Mouse (Mus musculus): ENCODE measurements around the gene Ncbp2.
"Not testable (repeated sequence)": the region's sequence is repeated elsewhere in the genome, so short reads cannot be mapped to it uniquely, and the experiment has no call there.

The Ncbp2 gene

GRCm38 (mm10) chr16:31935091-31935979, 13.0 kb upstream of the Ncbp2 start:
- DNase-seq: peak; percentile 40 to 41

GRCm38 (mm10) chr16:31936568-31936967, 11.7 kb upstream of the Ncbp2 start:
- DNase-seq: no peak

GRCm38 (mm10) chr16:31938856-31939255, 9.5 kb upstream of the Ncbp2 start:
- no peak for DNase-seq

- no peak for DNase-seq
Measured at GRCm38 (mm10) chr16:31940586-31940985, 7.7 kb upstream of the Ncbp2 start.

- DNase-seq: peak; percentile 86 to 91
Measured at GRCm38 (mm10) chr16:31943980-31944379, 4.3 kb upstream of the Ncbp2 start.

GRCm38 (mm10) chr16:31944698-31945255, 3.5 kb upstream of the Ncbp2 start:
- DNase-seq: peak; percentile 55 to 59

GRCm38 (mm10) chr16:31945372-31945771, 2.9 kb upstream of the Ncbp2 start:
- no peak for DNase-seq

GRCm38 (mm10) chr16:31945986-31946385, 2.3 kb upstream of the Ncbp2 start:
- DNase-seq: not testable (repeated sequence)

- no peak for DNase-seq
Measured at GRCm38 (mm10) chr16:31947333-31947732, 980 bp upstream of the Ncbp2 start.

- no peak for DNase-seq
Measured at GRCm38 (mm10) chr16:31947901-31948316, 404 bp upstream of the Ncbp2 start.

GRCm38 (mm10) chr16:31963224-31963623, 14.9 kb downstream of the Ncbp2 start:
- DNase-seq: no peak

- no peak for DNase-seq
Measured at GRCm38 (mm10) chr16:31975258-31975657, 26.9 kb downstream of the Ncbp2 start.

GRCm38 (mm10) chr16:31979501-31979900, 31.2 kb downstream of the Ncbp2 start:
- DNase-seq: no peak

GRCm38 (mm10) chr16:31980946-31981345, 32.6 kb downstream of the Ncbp2 start:
- DNase-seq: no peak

- DNase-seq: no peak
Measured at GRCm38 (mm10) chr16:31992039-31992438, 43.7 kb downstream of the Ncbp2 start.

GRCm38 (mm10) chr16:31993195-31993594, 44.9 kb downstream of the Ncbp2 start:
- no peak for DNase-seq

GRCm38 (mm10) chr16:31993946-31994345, 45.6 kb downstream of the Ncbp2 start:
- DNase-seq: no peak

- no peak for DNase-seq
Measured at GRCm38 (mm10) chr16:31996371-31996770, 48.1 kb downstream of the Ncbp2 start.

GRCm38 (mm10) chr16:32002509-32003477, 54.5 kb downstream of the Ncbp2 start, which contains the start of gene Senp5:
TSS of gene Senp5 (minus strand) at chr16:32003287.
- peak; percentile 91 to 93 for DNase-seq

- no peak for DNase-seq
Measured at GRCm38 (mm10) chr16:32004731-32005130, 56.4 kb downstream of the Ncbp2 start.

GRCm38 (mm10) chr16:32008529-32009293, 60.4 kb downstream of the Ncbp2 start:
- DNase-seq: no peak

GRCm38 (mm10) chr16:32009913-32010312, 61.6 kb downstream of the Ncbp2 start:
- DNase-seq: no peak

Measured in cerebellum, postnatal 14 days (tissue).